Mouse (Mus musculus): ENCODE data around the gene Ube2e2.

DNA sequence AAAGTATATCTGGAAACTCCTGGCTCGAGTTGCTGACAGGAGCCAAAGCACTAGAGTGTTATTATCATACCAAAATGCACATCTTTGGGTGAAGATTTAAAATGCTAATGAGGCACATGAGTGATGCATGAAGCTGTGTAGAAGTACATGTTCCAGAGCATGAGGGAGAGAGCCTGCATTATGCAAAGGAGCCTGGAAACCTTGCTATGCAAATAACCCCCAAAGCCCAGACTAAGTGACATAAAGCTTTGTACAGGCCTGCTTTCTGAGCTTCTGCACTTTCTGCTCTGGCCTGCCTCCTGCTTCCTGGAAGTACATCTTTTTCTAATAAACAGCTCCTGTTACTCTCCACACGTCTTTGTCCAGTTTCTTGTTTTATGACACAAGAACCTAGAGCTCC, 363.2 kb downstream of the Ube2e2 start:
- TF ChIP-seq CTCF (IDR thresholded peaks at IDR 0.05; ENCODE audit: control insufficient read depth, insufficient read depth, low read length) (no peak), POLR2A (IDR thresholded peaks at IDR 0.05; ENCODE audit: borderline replicate concordance, control insufficient read depth, low read depth, low read length) (no peak)

Data from bone marrow, adult 2 months (tissue).